Mouse (Mus musculus) 3134 (cell line): ENCODE results near the gene Mmachc.
"Not testable (repeated sequence)": the region's sequence is repeated elsewhere in the genome, so short reads cannot be mapped to it uniquely, and the experiment has no call there.

Source experiments
- DNase-seq: peaks from one replicate; pipeline ENCODE4 v3.0.0-alpha.2; 2011; ENCODE audit warnings: low spot score; ENCODE audit not compliant: insufficient read length; ENCODE audit errors: extremely low read depth

The Mmachc gene

DNA sequence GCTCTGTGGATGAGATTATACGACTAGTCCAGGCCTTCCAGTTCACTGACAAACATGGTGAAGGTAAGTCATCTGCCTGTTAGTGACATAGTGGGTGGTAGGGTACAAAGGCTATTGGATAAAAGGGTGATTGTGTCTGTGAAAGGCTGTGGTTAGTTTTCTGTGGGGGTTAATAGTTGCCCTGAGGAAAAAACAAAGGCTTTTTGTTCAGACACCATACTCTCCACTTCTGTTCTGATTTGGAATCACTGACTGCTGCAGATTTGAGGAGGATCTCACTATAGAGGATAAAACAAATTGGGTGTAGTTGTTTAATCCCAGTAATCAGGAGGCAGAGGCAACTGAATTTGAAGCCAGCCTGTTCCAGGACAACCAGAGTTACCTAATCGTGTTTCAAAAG, 14.4 kb downstream of the Mmachc start:
- DNase-seq: no peak

DNA sequence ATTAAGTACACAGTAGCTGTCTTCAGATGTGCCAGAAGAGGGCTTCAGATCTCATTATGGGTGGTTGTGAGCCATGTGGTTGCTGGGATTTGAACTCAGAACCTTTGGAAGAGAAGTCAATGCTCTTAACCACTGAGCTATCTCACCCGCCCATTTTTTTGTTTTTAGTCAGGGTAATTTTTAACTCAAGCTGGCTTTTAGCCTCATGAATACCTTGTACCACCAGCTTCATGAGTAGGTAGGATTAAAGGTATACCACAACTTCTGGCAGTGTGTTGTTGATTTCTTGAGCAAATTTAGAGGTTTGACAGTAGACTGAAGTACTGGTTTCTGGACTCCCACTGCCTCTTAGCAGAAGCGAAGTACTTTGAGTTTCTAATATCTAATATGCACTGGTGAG, 16.1 kb downstream of the Mmachc start:
- DNase-seq: no peak

DNA sequence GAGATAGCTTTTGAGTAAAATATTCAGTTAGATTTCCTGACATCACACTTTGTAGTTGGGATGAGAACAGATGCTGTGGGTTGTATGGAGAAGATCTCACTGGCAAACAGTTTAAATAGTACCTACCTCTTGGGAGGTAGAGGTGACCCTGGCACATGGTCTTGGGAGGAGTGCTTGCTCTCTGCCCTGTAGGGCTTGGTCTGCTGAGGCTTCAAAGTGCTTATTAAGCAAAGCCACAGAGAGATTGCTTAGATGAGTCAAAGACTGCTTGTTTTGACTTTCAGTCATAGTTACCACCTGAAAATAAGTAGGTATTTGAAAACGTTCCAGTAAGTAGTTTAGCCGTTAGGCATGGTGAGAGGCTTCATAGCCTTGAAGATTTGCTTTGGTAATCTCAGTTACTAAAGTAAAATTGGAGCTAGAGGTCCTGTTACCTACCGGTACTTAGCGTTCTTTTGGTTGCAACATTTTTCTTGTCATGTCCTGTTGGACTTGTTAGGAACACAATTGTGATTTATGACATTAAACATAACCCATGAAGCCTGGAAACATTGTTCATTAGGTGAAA, 18.8 kb downstream of the Mmachc start:
- DNase-seq: no peak

DNA sequence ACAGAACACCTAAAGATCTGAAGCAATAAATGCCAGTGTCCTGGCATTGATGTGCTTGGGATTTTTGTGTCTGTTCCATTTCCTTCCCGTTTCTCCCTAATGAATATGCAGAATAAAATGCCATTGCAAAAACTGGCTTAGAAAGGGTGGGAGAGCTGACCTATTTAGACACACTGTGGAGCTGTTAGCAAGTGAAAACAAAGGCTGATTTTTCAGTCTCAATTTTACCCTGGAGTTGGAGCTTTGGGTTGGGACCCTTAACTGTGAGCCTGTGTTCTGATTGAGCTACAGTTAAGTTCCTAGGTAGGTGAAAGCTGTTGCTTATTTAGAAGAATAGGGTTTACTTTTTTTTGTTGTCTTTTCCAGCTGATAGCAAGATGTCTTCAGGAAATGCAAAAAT, 21.2 kb downstream of the Mmachc start:
- DNase-seq: no peak

DNA sequence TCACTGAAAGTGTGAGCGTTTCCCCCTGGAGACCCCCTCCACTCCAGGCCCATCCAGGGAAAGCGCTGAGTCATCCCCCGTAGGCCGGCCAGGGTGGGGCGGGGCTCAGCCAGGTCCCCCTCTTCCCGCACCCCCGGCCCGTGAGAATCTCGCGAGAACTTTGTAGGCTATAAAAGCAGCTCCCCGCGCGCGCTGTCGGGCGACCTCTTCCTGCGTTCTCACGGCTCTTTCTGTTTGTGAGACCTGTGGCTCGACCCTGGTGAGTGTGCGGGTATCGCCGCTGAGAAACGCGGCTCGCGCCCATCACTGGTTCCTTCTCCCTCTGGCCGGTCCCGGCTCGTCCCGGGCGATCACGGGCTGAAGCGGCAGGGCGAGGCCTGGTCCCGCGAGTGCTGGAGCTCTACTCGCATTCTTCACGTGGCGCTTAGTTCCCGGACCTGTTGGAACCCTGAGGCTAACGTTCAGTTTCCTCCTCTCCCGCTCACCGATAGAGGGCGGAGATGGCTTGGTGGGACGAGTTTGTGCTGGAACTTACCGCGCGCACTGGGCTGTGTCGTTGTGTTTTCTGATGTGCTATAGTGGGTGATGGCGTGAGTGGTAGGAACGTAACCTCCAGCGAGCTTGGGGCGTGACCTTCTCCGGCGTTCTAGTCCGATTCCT, 22.7 kb downstream of the Mmachc start, which contains the start of gene Prdx1:
Prdx1 (plus strand) TSS at position 143 of the 660 bp plus-strand sequence.
- DNase-seq: peak; percentile 93

DNA sequence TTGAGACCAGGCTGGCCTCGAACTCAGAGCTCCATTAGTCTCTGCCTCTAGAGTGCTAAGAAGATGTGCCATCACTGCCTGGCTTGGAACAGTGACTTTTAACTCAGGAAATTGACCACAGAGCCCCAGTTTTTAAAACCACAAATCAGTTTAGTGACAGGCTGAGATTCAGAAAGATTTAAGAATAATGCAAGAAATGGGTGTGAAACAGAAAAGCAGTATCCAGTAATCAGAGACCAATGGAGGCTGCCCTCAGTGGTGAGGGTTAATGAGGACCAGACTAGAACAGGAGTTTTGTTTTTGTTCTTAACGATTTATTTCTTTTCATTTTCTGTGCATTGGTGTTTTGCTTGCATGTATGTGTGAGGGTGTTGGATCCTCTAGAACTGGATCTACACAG, 23.5 kb downstream of the Mmachc start:
- no peak for DNase-seq

DNA sequence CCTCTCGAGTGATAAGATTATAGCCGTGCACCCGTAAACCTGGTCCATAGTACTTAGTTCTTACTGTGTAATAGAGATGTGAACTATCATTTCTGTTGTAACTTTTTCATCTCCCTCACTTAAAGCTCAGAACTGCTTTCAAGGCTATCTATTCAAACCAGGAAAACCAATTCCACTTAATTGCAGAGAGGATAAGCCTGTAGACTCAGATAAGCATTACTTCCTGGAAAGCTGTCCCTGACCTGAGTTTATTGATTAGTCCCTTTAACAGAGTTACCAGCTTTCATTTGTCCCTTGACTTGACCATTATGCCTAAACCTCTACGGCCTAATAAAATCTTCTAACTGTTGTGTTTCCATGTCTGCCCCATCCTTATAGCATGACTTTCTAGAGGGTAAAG, 24.2 kb downstream of the Mmachc start:
- DNase-seq: no peak

DNA sequence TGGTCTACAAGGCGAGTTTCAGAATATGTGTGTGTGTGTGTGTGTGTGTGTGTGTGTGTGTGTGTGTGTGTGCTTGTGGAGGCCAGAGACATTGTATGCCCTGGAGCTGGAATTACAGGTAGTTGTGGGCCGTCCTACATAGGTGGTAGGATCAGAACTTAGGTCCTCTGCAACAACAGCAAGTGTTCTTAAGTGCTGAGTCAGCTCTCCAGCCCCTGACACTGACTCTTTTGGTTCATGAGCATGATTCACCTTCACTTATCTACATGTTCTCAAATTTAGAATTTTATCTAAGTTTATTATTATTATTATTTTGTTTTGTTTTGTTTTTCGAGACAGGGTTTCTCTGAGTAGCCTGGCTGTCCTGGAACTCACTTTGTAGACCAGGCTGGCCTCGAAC, 27.7 kb downstream of the Mmachc start:
- not testable (repeated sequence) for DNase-seq

DNA sequence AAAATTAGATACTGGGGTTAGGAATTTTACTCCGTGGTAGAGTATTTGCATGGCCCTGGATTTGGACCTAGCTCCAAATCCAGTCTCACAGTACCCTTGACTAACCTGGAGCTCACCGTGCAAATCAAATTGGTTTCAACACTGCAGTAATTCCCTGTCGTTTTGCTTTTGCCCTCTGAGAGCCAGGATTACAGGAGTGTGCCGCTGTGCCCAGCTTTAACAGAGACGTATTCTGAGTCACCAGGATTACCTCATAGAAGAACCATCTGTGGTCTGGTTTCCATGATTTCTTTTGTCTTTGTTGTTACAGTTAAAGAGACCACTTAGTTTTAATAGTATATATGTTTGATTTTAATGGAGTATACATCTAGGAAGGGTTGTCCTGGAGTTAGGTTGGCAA, 29.1 kb downstream of the Mmachc start:
- peak; percentile 48 for DNase-seq

DNA sequence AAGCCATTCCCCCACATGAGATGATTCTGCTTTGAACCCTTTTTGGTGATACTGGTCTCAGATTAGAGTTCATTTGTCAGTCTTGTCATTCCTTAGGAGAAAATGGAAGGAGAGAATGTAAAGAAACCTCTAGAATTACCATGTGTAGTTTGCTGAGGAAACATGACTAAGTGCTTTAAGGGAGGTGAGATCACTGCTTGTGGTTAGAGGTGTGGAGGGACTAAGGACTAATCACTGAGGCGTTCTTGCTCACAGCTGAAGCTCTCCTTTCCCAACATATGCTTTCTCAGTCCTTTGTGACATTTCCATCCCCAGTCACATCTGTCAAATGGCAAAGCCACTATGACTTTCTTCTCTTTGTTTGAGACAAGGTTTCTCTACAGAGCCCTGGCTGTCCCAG, 30.4 kb downstream of the Mmachc start:
- no peak for DNase-seq

DNA sequence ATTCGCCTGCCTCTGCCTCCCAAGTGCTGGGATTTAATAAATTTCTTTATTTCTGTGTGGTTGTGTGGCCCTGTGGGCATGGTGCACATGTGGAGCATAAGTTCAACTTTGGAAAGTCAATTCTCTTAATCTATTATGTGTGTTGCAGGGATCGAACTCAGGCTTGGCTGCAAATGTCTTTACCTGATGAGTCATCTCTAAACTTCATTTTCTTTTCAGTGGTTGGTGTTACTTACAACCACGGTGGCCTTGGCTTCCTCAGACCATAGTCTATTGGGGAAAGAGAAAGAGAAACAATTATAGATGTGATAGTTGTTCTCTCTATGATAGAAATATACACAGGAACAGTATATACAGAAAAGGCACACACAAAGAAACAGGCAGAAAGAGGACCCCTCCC, 32.2 kb downstream of the Mmachc start:
- no peak for DNase-seq

DNA sequence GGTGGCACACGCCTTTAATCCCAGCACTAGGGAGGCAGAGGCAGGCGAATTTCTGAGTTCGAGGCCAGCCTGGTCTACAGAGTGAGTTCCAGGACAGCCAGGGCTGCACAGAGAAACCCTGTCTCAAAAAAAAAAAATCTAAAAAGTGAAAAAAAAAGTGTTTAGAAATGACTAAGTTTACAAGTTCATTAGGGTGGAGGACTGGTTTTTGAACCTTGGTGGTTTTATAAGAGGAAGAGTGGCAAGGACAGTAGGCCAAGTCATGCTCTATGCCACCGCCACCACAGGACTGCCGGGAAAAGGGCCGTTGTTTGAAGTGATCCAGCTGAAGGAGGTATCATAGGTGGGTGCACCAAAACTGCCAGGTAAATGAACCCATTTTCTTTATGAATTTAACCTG, 33.4 kb downstream of the Mmachc start:
- DNase-seq: not testable (repeated sequence)

DNA sequence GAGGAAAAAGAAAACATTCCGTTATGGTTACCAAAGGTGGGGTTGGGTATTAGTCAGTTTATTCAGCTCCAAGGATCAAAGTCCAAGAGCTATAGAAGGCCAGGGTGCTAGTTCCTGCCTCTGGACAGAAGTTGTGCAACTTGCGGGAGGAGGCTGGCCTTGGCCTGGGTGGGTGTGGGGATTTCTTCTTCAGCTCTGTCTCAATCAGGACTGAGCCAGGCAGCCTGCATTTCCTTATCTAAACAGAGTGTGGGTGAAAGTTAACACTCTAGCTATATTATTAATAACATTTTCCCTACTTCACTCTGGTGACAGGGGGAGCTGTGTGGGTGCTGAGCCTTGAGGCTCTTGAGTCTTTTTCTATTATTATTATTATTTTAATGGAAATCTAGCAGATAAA, 35.4 kb downstream of the Mmachc start:
- peak; percentile 42 for DNase-seq

DNA sequence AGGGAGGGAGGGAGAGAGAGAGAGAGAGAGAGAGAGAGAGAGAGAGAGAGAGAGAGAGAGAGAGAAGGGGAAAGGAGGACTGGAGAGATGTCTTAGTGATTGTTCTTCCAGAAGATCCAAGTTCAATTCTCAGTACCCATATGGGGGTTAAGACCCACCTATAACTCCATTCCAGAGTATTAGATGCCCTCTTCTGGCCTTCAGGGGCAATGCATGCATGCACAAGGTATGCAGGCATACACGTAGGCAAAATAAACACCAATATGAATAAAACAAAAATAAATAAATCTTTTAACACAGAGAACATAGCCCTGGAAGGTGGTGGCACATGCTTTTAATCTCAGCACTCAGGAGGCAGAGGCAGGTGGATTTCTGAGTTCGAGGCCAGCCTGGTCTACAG, 38.9 kb downstream of the Mmachc start:
- no peak for DNase-seq

DNA sequence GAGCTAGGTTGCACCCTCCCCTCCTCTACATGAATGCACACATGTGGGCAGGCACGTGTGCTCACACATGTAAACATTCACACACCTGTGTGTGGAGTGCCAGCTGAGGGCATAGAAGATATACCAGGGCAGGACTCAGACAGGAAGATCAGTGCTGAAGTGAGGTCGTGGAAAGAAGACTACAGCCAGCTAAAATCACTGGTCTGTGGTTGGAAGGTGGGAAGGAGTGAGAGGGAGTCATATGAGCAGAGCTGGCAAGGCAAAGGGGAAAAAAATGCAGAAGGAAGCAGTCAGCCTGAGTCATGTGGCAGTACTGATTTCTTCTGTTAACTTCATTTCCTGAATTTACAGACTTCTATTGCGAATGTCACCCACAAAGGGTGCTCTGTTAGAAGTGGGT, 40.1 kb downstream of the Mmachc start:
- peak; percentile 68 for DNase-seq

DNA sequence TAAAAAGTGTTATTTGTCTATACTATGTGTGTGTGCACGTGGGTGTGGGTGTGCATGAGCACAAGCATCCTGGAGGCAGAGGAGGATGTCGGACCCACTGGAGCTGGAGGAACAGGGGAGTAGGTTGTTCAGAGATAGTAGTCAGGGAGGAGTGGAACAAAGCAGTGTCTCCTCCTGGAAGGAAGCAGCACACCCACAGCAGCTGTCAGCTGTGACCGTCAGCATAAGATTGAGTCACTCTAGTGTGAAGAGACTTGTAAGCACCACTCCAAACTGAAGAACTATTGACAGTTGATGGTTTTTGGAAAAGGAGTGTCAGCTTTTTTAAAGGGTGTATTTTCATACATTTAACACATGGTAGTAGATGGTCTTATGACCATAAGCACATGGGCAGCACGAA, 41.6 kb downstream of the Mmachc start:
- peak; percentile 20 for DNase-seq

DNA sequence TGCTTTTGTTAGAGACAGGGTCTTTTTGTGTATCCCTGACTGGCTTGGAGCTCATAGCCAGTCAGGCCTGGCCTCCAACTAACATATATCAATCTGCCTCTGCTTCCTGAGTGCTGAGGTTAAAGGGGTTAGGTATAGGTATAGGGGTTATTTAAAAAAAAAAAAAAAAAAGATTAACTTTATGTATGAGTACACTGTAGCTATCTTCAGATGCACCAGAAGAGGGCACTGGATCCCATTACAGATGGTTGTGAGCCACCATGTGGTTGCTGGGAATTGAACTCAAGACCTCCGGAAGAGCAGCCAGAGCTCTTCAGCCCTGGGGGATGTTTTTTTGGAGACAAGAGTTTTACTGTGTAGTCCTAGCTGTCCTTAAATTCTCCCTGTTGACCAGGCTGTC, 46.2 kb downstream of the Mmachc start:
- no peak for DNase-seq

DNA sequence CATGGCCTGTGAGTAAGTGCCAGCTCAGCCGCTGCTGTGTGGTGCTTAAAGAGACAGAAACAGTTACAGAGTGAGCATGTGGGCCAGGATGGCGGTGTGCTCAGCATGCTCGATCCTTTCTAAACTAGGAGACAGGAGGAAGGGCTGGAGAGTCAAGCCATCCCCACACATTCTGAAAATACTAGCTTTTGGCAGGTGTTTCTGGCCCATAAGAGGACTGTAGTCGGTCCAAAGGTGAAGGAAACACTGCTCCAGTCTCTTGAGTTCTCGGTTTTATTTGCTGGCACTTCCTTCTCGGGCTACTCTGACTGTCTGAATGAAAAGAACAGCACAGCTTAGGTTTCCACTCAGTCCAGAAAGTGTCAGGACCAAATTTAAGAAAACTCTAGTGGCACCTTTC, 47.4 kb downstream of the Mmachc start:
- DNase-seq: no peak

DNA sequence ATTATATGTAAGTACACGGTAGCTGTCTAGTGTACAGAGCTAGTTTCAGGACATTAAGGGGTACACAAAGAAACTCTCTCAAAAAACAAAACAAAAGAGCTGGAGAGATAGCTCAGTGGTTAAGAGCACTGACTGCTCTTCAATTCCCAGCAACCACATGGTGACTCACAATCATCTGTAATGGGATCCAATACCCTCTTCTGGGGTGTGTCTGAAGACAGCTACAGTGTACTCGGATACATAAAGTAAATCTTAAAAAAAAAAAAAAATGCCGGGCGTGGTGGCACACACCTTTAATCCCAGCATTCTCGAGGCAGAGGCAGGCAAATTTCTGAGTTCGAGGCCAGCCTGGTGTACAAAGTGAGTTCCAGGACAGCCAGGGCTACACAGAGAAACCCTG, 48.3 kb downstream of the Mmachc start:
- peak; percentile 54 for DNase-seq

DNA sequence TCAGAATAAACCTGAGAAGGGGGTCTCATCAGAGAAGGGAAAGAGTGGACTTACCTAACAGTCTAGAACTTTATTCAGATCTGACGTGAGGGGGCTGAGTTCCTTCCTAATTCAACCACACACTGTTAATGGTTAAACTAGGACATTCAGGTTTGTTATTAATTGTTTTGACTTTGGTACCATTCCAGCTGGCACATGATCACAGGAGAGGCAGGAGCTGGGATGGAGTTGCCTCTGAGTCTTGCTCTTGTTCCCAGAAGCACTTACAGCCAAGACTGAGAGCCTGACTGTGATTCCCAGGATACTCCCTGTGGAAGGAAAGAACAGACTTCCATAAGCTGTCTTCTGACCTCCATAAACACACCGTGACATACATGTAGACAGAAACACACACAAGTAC, 48.7 kb downstream of the Mmachc start:
- no peak for DNase-seq

DNA sequence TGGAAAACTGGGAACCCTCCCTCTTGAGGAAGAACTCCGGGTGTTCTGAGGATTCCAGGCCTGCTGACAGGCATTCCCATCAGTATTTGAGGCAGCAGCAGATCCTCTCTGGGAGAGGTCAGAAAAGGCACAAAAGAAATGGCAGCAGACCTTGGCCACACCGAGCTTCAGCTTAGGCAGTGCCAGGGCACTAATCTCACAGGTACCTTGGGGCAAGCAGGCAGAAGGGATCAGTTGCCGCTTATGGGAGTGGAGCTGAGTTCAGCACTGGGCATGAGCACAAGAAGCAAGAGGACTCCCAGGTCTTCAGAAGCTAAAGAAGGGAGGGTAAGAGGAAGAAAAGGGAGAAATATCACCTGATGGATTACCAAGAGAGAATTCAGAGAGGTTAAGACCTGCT, 50.2 kb downstream of the Mmachc start:
- DNase-seq: no peak

DNA sequence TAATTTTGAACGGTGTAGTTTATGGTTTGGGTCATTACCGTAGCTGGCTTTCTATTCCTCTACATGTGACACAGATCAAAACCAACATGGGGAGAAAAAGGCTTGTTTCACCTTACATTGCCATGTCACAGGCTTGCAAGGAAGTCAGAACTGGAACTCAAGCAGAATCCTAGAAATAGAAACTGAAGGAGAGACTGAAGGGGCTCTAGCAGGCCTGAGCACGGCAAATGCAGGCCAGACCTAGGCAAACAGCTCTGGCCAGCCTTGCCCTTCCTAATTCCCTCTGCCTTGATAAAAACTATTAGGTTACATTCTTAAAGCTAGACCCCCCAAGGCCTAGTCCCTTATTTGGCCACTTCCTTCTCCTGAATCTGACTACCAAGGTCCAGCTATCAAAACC, 52.5 kb downstream of the Mmachc start:
- DNase-seq: no peak

DNA sequence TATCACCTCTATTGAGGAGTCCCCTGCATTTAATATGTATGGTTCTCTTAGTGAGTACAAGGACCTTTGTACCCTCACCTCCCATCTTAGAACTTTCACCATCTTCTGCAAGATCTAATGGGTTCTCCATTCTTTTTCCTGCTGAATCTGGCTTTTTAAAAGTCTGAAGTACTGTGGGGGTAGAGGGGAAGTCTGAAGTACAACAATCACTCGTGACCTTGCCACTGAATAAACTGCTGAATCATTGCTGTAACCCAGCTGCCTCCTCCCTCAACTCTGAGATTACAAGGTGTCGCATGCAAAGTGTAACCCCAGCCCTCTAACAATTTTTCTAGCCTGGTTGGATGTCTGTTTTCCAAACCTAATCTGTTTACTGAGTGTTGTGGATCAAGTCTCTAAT, 53.1 kb downstream of the Mmachc start:
- DNase-seq: no peak
